Mouse (Mus musculus) heart, embryonic 11.5 days (tissue): ENCODE data around the gene Rem2. TPM values are rescaled to one million over a fixed set of nuclear protein-coding genes. Genes with fewer than 3 reads are reported as not detected.

Source experiments
- ATAC-seq: fragments of 200-750 bp; cut with Nextera tagmentation; replicated peaks from 2 replicates; pipeline ENCODE4 v1.8.0; 2017; ENCODE audit warnings: moderate library complexity; ENCODE audit not compliant: insufficient number of reproducible peaks, low FRiP score, low TSS enrichment
- H3K27ac ChIP-seq: fragments of 300-500 bp; sonication (generic); 2 replicates; pipeline ENCODE4 v1.5.1; 2014; ENCODE audit warnings: mild to moderate bottlenecking, low read depth, low read length
- H3K27me3 ChIP-seq: fragments of 300-500 bp; sonication (generic); 2 replicates; pipeline ENCODE4 v1.6.1; 2014; ENCODE audit warnings: mild to moderate bottlenecking, low read length, mixed read lengths; ENCODE audit not compliant: control insufficient read depth, insufficient read depth
- H3K36me3 ChIP-seq: fragments of 300-500 bp; sonication (generic); 2 replicates; pipeline ENCODE4 v1.6.1; 2014; ENCODE audit warnings: mild to moderate bottlenecking, low read length, moderate library complexity, mixed read lengths; ENCODE audit not compliant: control insufficient read depth, insufficient read depth
- H3K4me1 ChIP-seq: fragments of 300-500 bp; sonication (generic); 2 replicates; pipeline ENCODE4 v1.6.1; 2014; ENCODE audit warnings: low read length; ENCODE audit not compliant: control insufficient read depth, insufficient read depth
- H3K4me2 ChIP-seq: fragments of 300-500 bp; sonication (generic); 2 replicates; pipeline ENCODE4 v1.6.1; 2014; ENCODE audit warnings: mild to moderate bottlenecking, moderate library complexity
- H3K4me3 ChIP-seq: fragments of 300-500 bp; sonication (generic); 2 replicates; pipeline ENCODE4 v1.5.1; 2014; ENCODE audit warnings: low read depth, low read length
- H3K9ac ChIP-seq: fragments of 300-500 bp; sonication (generic); 2 replicates; pipeline ENCODE4 v1.6.1; 2014; ENCODE audit warnings: mild to moderate bottlenecking, low read depth, low read length, moderate library complexity
- H3K9me3 ChIP-seq: fragments of 300-500 bp; sonication (generic); replicated peaks from 2 replicates; pipeline ENCODE4 v1.6.1; 2016; ENCODE audit warnings: low read length; ENCODE audit not compliant: control insufficient read depth
- WGBS: fragments of 180-500 bp; shearing (Covaris S2); extraction: QIAGEN DNeasy Blood & Tissue Kit; methylation state at CpG from one replicate; pipeline ENCODE4 v1.1.7; 2014; ENCODE audit not compliant: insufficient replicate concordance; 5-methylcytosine and 5-hydroxymethylcytosine counted together
- polyA plus RNA-seq: library from polyadenylated mRNA; unstranded; fragments of >200 nt; fragmentation: Nextera tagmentation; extraction: Ambion mirVana; gene quantifications from 2 replicates; pipeline ENCODE4 v1.2.1, GENCODE M21; 2014

Rem2 gene
- polyA plus RNA-seq, 1 experiment from 2014 or later, result 2.0 TPM

GRCm38 (mm10) chr14:54528446-54529111, 52.7 kb downstream of the Rem2 start:
- Histone ChIP-seq H3K9ac (no peak overlapping the region), H3K9me3 (no peaks in the 10 kb centered on the region), H3K36me3 (no peaks in the 10 kb centered on the region), H3K4me1 (peaks cover 14% of the 10 kb centered on the region), H3K4me2 (peak overlapping the region; percentile 39), H3K27ac (no peak overlapping the region), H3K27me3 (no peaks in the 10 kb centered on the region), H3K4me3 (no peak overlapping the region)
- ATAC-seq, result peak; percentile 49; the same call in 1 of the 2 replicates
- WGBS, result 7% methylated on average over 17 of the region's 17 CpGs

Other genes with a start within 250 kb of the Rem2 start
- gene Dad1, start 222.0 kb upstream of the Rem2 start, polyA plus RNA-seq, result 369 and 395 TPM in 2 replicates
- 97.3 and 99.3 TPM in 2 replicates for gene Abhd4, start 221.9 kb upstream of the Rem2 start, polyA plus RNA-seq
- gene Olfr49, start 191.2 kb upstream of the Rem2 start, polyA plus RNA-seq, result not detected in 2 replicates
- gene Oxa1l, start 115.3 kb upstream of the Rem2 start, polyA plus RNA-seq, result 61.7 and 62.5 TPM in 2 replicates
- 8.0 TPM in 2 replicates for gene Slc7a7, start 58.3 kb upstream of the Rem2 start, polyA plus RNA-seq
- gene Mrpl52, start 49.2 kb upstream of the Rem2 start, polyA plus RNA-seq, result 242 and 250 TPM in 2 replicates
- gene Mmp14, start 44.5 kb upstream of the Rem2 start, polyA plus RNA-seq, result 84.3 and 90.2 TPM in 2 replicates
- 31.8 and 35.2 TPM in 2 replicates for gene Lrp10, start 12.0 kb upstream of the Rem2 start, polyA plus RNA-seq
- 67.8 and 74.4 TPM in 2 replicates for gene Prmt5, start 41.4 kb downstream of the Rem2 start, polyA plus RNA-seq
- gene Haus4, start 78.5 kb downstream of the Rem2 start, polyA plus RNA-seq, result 40.1 and 42.8 TPM in 2 replicates
- 23.4 and 30.7 TPM in 2 replicates for gene Ajuba, start 101.5 kb downstream of the Rem2 start, polyA plus RNA-seq
- 4.4 and 4.5 TPM in 2 replicates for gene 4931414P19Rik, start 129.9 kb downstream of the Rem2 start, polyA plus RNA-seq
- gene Psmb5, start 141.9 kb downstream of the Rem2 start, polyA plus RNA-seq, result 364 and 386 TPM in 2 replicates
- not detected in 2 replicates for gene Psmb11, start 145.3 kb downstream of the Rem2 start, polyA plus RNA-seq
- not detected in 2 replicates for gene Gm17606, start 164.9 kb downstream of the Rem2 start, polyA plus RNA-seq
- gene Cdh24, start 165.3 kb downstream of the Rem2 start, polyA plus RNA-seq, result 2.9 and 3.1 TPM in 2 replicates
- gene 1700123O20Rik, start 210.1 kb downstream of the Rem2 start, polyA plus RNA-seq, result 56.7 and 60.8 TPM in 2 replicates
- 72.1 and 96.8 TPM in 2 replicates for gene Acin1, start 210.8 kb downstream of the Rem2 start, polyA plus RNA-seq
- 0.15 and 0.36 TPM in 2 replicates for gene Gm29776, start 222.7 kb downstream of the Rem2 start, polyA plus RNA-seq
- not detected in 2 replicates for gene Cebpe, start 236.1 kb downstream of the Rem2 start, polyA plus RNA-seq